Mouse (Mus musculus): ENCODE measurements around the gene Dhx37. TPM values are rescaled to one million over a fixed set of nuclear protein-coding genes. Genes with fewer than 3 reads are reported as not detected.
"Not testable (repeated sequence)": the region's sequence is repeated elsewhere in the genome, so short reads cannot be mapped to it uniquely, and the experiment has no call there.

Dhx37 gene
- polyA plus RNA-seq, 1 experiment from 2014 or later = 5.9 TPM

- Histone ChIP-seq H3K27ac (ENCODE audit: low read length) (peak overlapping the region; percentile 99), H3K36me3 (ENCODE audit: insufficient read depth, low read length) (0 out of 2 replicates have a peak, but pooled peaks cover 5% of the 10 kb centered on the region), H3K27me3 (replicated peaks; ENCODE audit: insufficient read depth, low read length) (no peaks in the 10 kb centered on the region), H3K9me3 (ENCODE audit: low read length) (no peaks in the 10 kb centered on the region), H3K4me3 (ENCODE audit: low read depth, low read length) (no peak overlapping the region), H3K4me2 (replicated peaks; ENCODE audit: low read depth, low read length) (peak overlapping the region; percentile 37; the same call in 1 of the 2 replicates), H3K9ac (replicated peaks; ENCODE audit: low read depth) (no peak overlapping the region), H3K4me1 (ENCODE audit: insufficient read depth, low read depth, low read length) (peaks cover 17% of the 10 kb centered on the region; the same call in 1 of the 2 replicates)
- DNase-seq (ENCODE audit: low spot score) (peak; percentile 95), ATAC-seq (no peak)
- TF ChIP-seq CTCF (IDR thresholded peaks at IDR 0.05) = no peak
- peak; percentile 82 for TF ChIP-seq EP300 (IDR thresholded peaks at IDR 0.05)
- 30% methylated on average over 5 of the region's 5 CpGs for WGBS
Observed at GRCm38 (mm10) chr5:125391609-125392008, 42.3 kb downstream of the Dhx37 start.

- no peaks in the 10 kb centered on the region for H3K27me3 ChIP-seq (replicated peaks; ENCODE audit: insufficient read depth, low read length)
- DNase-seq (ENCODE audit: low spot score) = no peak
- H3K4me1 ChIP-seq (ENCODE audit: insufficient read depth, low read depth, low read length) = peaks cover 17% of the 10 kb centered on the region; the same call in 1 of the 2 replicates
- no peak for TF ChIP-seq CTCF (IDR thresholded peaks at IDR 0.05)
- TF ChIP-seq EP300 (IDR thresholded peaks at IDR 0.05) = no peak
- WGBS = 80% methylated on average over 3 of the region's 3 CpGs
- no peak overlapping the region for H3K4me2 ChIP-seq (replicated peaks; ENCODE audit: low read depth, low read length)
- H3K36me3 ChIP-seq (ENCODE audit: insufficient read depth, low read length) = peaks cover 5% of the 10 kb centered on the region; the same call in 1 of the 2 replicates
- H3K9ac ChIP-seq (replicated peaks; ENCODE audit: low read depth) = no peak overlapping the region
- peak overlapping the region; percentile 99 for H3K27ac ChIP-seq (ENCODE audit: low read length)
- no peaks in the 10 kb centered on the region for H3K9me3 ChIP-seq (ENCODE audit: low read length)
- H3K4me3 ChIP-seq (ENCODE audit: low read depth, low read length) = no peak overlapping the region
- no peak for ATAC-seq
Observed at GRCm38 (mm10) chr5:125390906-125391477, 42.9 kb downstream of the Dhx37 start.

GRCm38 (mm10) chr5:125389579-125390441, 44.1 kb downstream of the Dhx37 start, which contains the start of gene Ubc:
TSS of gene Ubc (minus strand) at chr5:125390202.
- Histone ChIP-seq H3K9ac (replicated peaks; ENCODE audit: low read depth) (peak within 1 kb of the TSS; percentile 100), H3K27me3 (replicated peaks; ENCODE audit: insufficient read depth, low read length) (no peaks in the 10 kb centered on the region), H3K36me3 (ENCODE audit: insufficient read depth, low read length) (peaks cover 15% of the 10 kb centered on the region; the same call in 1 of the 2 replicates), H3K27ac (ENCODE audit: low read length) (peak within 1 kb of the TSS; percentile 99), H3K9me3 (ENCODE audit: low read length) (no peaks in the 10 kb centered on the region), H3K4me2 (replicated peaks; ENCODE audit: low read depth, low read length) (peak within 1 kb of the TSS; percentile 89), H3K4me3 (ENCODE audit: low read depth, low read length) (peak within 1 kb of the TSS; percentile 99), H3K4me1 (ENCODE audit: insufficient read depth, low read depth, low read length) (peaks cover 14% of the 10 kb centered on the region; the same call in 1 of the 2 replicates)
- TF ChIP-seq CTCF (IDR thresholded peaks at IDR 0.05) = peak; percentile 19; the same call in 1 of the 2 replicates
- TF ChIP-seq EP300 (IDR thresholded peaks at IDR 0.05) = peak; percentile 35; the same call in 1 of the 2 replicates
- DNase-seq (ENCODE audit: low spot score) (peak; percentile 95), ATAC-seq (peak; percentile 43)
- WGBS = 0% methylated on average over 52 of the region's 69 CpGs

- no peaks in the 10 kb centered on the region for H3K9me3 ChIP-seq (ENCODE audit: low read length)
- H3K4me3 ChIP-seq (ENCODE audit: low read depth, low read length) = peak within 1 kb of the TSS; percentile 99
- TF ChIP-seq CTCF (IDR thresholded peaks at IDR 0.05) = no peak
- 0 out of 2 replicates have a peak, but pooled peaks have one; percentile 5 for TF ChIP-seq EP300 (IDR thresholded peaks at IDR 0.05)
- peaks cover 15% of the 10 kb centered on the region; the same call in 1 of the 2 replicates for H3K36me3 ChIP-seq (ENCODE audit: insufficient read depth, low read length)
- peaks cover 11% of the 10 kb centered on the region; the same call in 1 of the 2 replicates for H3K4me1 ChIP-seq (ENCODE audit: insufficient read depth, low read depth, low read length)
- DNase-seq (ENCODE audit: low spot score) = peak; percentile 96
- peak within 1 kb of the TSS; percentile 99 for H3K27ac ChIP-seq (ENCODE audit: low read length)
- peak within 1 kb of the TSS; percentile 100 for H3K9ac ChIP-seq (replicated peaks; ENCODE audit: low read depth)
- peak within 1 kb of the TSS; percentile 89 for H3K4me2 ChIP-seq (replicated peaks; ENCODE audit: low read depth, low read length)
- WGBS = under 1% methylated on average over 38 of the region's 41 CpGs
- H3K27me3 ChIP-seq (replicated peaks; ENCODE audit: insufficient read depth, low read length) = no peaks in the 10 kb centered on the region
- peak; percentile 33 for ATAC-seq
Observed at GRCm38 (mm10) chr5:125389131-125389578, 44.8 kb downstream of the Dhx37 start, which contains the start of gene Gm10382. TSS of gene Gm10382 (plus strand) at chr5:125389322.

GRCm38 (mm10) chr5:125388358-125389092, 45.4 kb downstream of the Dhx37 start:
- peak overlapping the region; percentile 99 for H3K27ac ChIP-seq (ENCODE audit: low read length)
- H3K27me3 ChIP-seq (replicated peaks; ENCODE audit: insufficient read depth, low read length) = no peaks in the 10 kb centered on the region

GRCm38 (mm10) chr5:125387295-125387694, 46.6 kb downstream of the Dhx37 start:
- 85% methylated on average over 4 of the region's 6 CpGs for WGBS
- H3K4me3 ChIP-seq (ENCODE audit: low read depth, low read length); H3K27ac ChIP-seq (ENCODE audit: low read length); ATAC-seq; H3K9ac ChIP-seq (replicated peaks; ENCODE audit: low read depth); DNase-seq (ENCODE audit: low spot score); H3K4me2 ChIP-seq (replicated peaks; ENCODE audit: low read depth, low read length); H3K9me3 ChIP-seq (ENCODE audit: low read length); H3K4me1 ChIP-seq (ENCODE audit: insufficient read depth, low read depth, low read length); H3K27me3 ChIP-seq (replicated peaks; ENCODE audit: insufficient read depth, low read length): not testable (repeated sequence)
- peaks cover 15% of the 10 kb centered on the region; the same call in 1 of the 2 replicates for H3K36me3 ChIP-seq (ENCODE audit: insufficient read depth, low read length)

More at GRCm38 (mm10) chr5:125388358-125389092, 45.4 kb downstream of the Dhx37 start:
- Histone ChIP-seq H3K9me3 (ENCODE audit: low read length) (no peaks in the 10 kb centered on the region), H3K4me2 (replicated peaks; ENCODE audit: low read depth, low read length) (peak overlapping the region; percentile 89), H3K36me3 (ENCODE audit: insufficient read depth, low read length) (peaks cover 15% of the 10 kb centered on the region; the same call in 1 of the 2 replicates), H3K9ac (replicated peaks; ENCODE audit: low read depth) (peak overlapping the region; percentile 100), H3K4me1 (ENCODE audit: insufficient read depth, low read depth, low read length) (peaks cover 8% of the 10 kb centered on the region; the same call in 1 of the 2 replicates), H3K4me3 (ENCODE audit: low read depth, low read length) (peak overlapping the region; percentile 99)
- 17% methylated on average over 13 of the region's 13 CpGs for WGBS
- no peak for ATAC-seq
- DNase-seq (ENCODE audit: low spot score) = no peak
- TF ChIP-seq CTCF (IDR thresholded peaks at IDR 0.05) = no peak
- TF ChIP-seq EP300 (IDR thresholded peaks at IDR 0.05) = no peak

Data from lung, postnatal 0 days (tissue).